Mouse (Mus musculus): ENCODE results near the gene Gm49711. TPM values are rescaled to one million over a fixed set of nuclear protein-coding genes. Genes with fewer than 3 reads are reported as not detected.
"Not testable (repeated sequence)": the region's sequence is repeated elsewhere in the genome, so short reads cannot be mapped to it uniquely, and the experiment has no call there.

The Gm49711 gene
- polyA plus RNA-seq, 1 experiment: 0.40 TPM

GRCm38 (mm10) chr16:92061586-92061985 is 3.5 kb downstream of the Gm49711 start:
- no peak for DNase-seq (ENCODE audit: extremely low spot score in 1 of 2, low spot score in 1 of 2)

- no peak for DNase-seq (ENCODE audit: extremely low spot score in 1 of 2, low spot score in 1 of 2)
Measured at GRCm38 (mm10) chr16:92062832-92063231, 4.7 kb downstream of the Gm49711 start.

GRCm38 (mm10) chr16:92064801-92065200 is 6.7 kb downstream of the Gm49711 start:
- no peak for DNase-seq (ENCODE audit: extremely low spot score in 1 of 2, low spot score in 1 of 2)

- no peak for DNase-seq (ENCODE audit: extremely low spot score in 1 of 2, low spot score in 1 of 2)
Measured at GRCm38 (mm10) chr16:92070338-92070737, 12.2 kb downstream of the Gm49711 start.

GRCm38 (mm10) chr16:92076797-92077196 is 18.7 kb downstream of the Gm49711 start:
- no peak for DNase-seq (ENCODE audit: extremely low spot score in 1 of 2, low spot score in 1 of 2)

- DNase-seq (ENCODE audit: extremely low spot score in 1 of 2, low spot score in 1 of 2): no peak
Measured at GRCm38 (mm10) chr16:92083771-92084453, 25.8 kb downstream of the Gm49711 start.

- DNase-seq (ENCODE audit: extremely low spot score in 1 of 2, low spot score in 1 of 2): no peak
Measured at GRCm38 (mm10) chr16:92089225-92089624, 31.1 kb downstream of the Gm49711 start.

GRCm38 (mm10) chr16:92091876-92092275 is 33.8 kb downstream of the Gm49711 start:
- no peak for DNase-seq (ENCODE audit: extremely low spot score in 1 of 2, low spot score in 1 of 2)

- DNase-seq (ENCODE audit: extremely low spot score in 1 of 2, low spot score in 1 of 2): no peak
Measured at GRCm38 (mm10) chr16:92098351-92099051, 40.4 kb downstream of the Gm49711 start.

GRCm38 (mm10) chr16:92099598-92099997 is 41.5 kb downstream of the Gm49711 start:
- DNase-seq (ENCODE audit: extremely low spot score in 1 of 2, low spot score in 1 of 2): no peak

- DNase-seq (ENCODE audit: extremely low spot score in 1 of 2, low spot score in 1 of 2): peak in 1 of 2 experiments; percentile 37
Measured at GRCm38 (mm10) chr16:92100111-92100510, 42.0 kb downstream of the Gm49711 start.

GRCm38 (mm10) chr16:92102115-92102514 is 44.0 kb downstream of the Gm49711 start:
- no peak for DNase-seq (ENCODE audit: extremely low spot score in 1 of 2, low spot score in 1 of 2)

- DNase-seq (ENCODE audit: extremely low spot score in 1 of 2, low spot score in 1 of 2): not testable (repeated sequence)
Measured at GRCm38 (mm10) chr16:92102931-92103330, 44.8 kb downstream of the Gm49711 start.

- DNase-seq (ENCODE audit: extremely low spot score in 1 of 2, low spot score in 1 of 2): peak in 1 of 2 experiments; percentile 40
Measured at GRCm38 (mm10) chr16:92103572-92104331, 45.6 kb downstream of the Gm49711 start.

GRCm38 (mm10) chr16:92104332-92104590 is 46.1 kb downstream of the Gm49711 start:
- DNase-seq (ENCODE audit: extremely low spot score in 1 of 2, low spot score in 1 of 2): no peak

- peak in 1 of 2 experiments; percentile 36 for DNase-seq (ENCODE audit: extremely low spot score in 1 of 2, low spot score in 1 of 2)
Measured at GRCm38 (mm10) chr16:92104951-92105350, 46.8 kb downstream of the Gm49711 start.

GRCm38 (mm10) chr16:92105631-92106030 is 47.5 kb downstream of the Gm49711 start:
- no peak for DNase-seq (ENCODE audit: extremely low spot score in 1 of 2, low spot score in 1 of 2)

- DNase-seq (ENCODE audit: extremely low spot score in 1 of 2, low spot score in 1 of 2): no peak
Measured at GRCm38 (mm10) chr16:92107346-92107745, 49.2 kb downstream of the Gm49711 start.

GRCm38 (mm10) chr16:92114706-92115241 is 56.7 kb downstream of the Gm49711 start:
- no peak for DNase-seq (ENCODE audit: extremely low spot score in 1 of 2, low spot score in 1 of 2)

- peak; percentile 36 to 74 for DNase-seq (ENCODE audit: extremely low spot score in 1 of 2, low spot score in 1 of 2)
Measured at GRCm38 (mm10) chr16:92115611-92116421, 57.7 kb downstream of the Gm49711 start.

All from frontal cortex, adult 2 months (tissue).